Mouse (Mus musculus) lung, embryonic 16.5 days (tissue): ENCODE results near the gene Stxbp4. TPM values are rescaled to one million over a fixed set of nuclear protein-coding genes. Genes with fewer than 3 reads are reported as not detected.

Source experiments
- ATAC-seq: fragments of 200-750 bp; cut with Nextera tagmentation; 2 replicates; pipeline ENCODE4 v1.8.0; 2017; ENCODE audit warnings: low read depth, mild to moderate bottlenecking, moderate library complexity
- H3K27ac ChIP-seq: fragments of 300-500 bp; sonication (generic); 2 replicates; pipeline ENCODE4 v1.5.1; 2014; ENCODE audit warnings: mild to moderate bottlenecking, control low read depth, low read length
- H3K27me3 ChIP-seq: fragments of 300-500 bp; sonication (generic); 2 replicates; pipeline ENCODE4 v1.6.1; 2014; ENCODE audit warnings: low read depth, low read length, mixed read lengths; ENCODE audit not compliant: control insufficient read depth, insufficient read depth
- H3K36me3 ChIP-seq: fragments of 300-500 bp; sonication (generic); 2 replicates; pipeline ENCODE4 v1.6.1; 2014; ENCODE audit warnings: low read length; ENCODE audit not compliant: control insufficient read depth, insufficient read depth
- H3K4me1 ChIP-seq: fragments of 300-500 bp; sonication (generic); replicated peaks from 2 replicates; pipeline ENCODE4 v1.6.1; 2014; ENCODE audit warnings: low read length, mixed read lengths; ENCODE audit not compliant: control insufficient read depth, insufficient read depth
- H3K4me2 ChIP-seq: fragments of 300-500 bp; sonication (generic); 2 replicates; pipeline ENCODE4 v1.6.1; 2014; ENCODE audit warnings: low read depth, low read length, control low read depth
- H3K4me3 ChIP-seq: fragments of 300-500 bp; sonication (generic); 2 replicates; pipeline ENCODE4 v1.5.1; 2014; ENCODE audit warnings: mild to moderate bottlenecking, low read length, control low read depth
- H3K9ac ChIP-seq: fragments of 300-500 bp; sonication (generic); 2 replicates; pipeline ENCODE4 v1.6.1; 2014; ENCODE audit warnings: low read length, control low read depth
- H3K9me3 ChIP-seq: fragments of 300-500 bp; sonication (generic); 2 replicates; pipeline ENCODE4 v1.6.1; 2016; ENCODE audit warnings: low read length; ENCODE audit not compliant: control insufficient read depth
- WGBS: fragments of 180-500 bp; shearing (Covaris S2); extraction: QIAGEN DNeasy Blood & Tissue Kit; methylation state at CpG from one replicate; pipeline ENCODE4 v1.1.7; 2014; 5-methylcytosine and 5-hydroxymethylcytosine counted together
- polyA plus RNA-seq: library from polyadenylated mRNA; unstranded; fragments of >200 nt; fragmentation: Nextera tagmentation; extraction: Ambion mirVana; gene quantifications from 2 replicates; pipeline ENCODE4 v1.2.1, GENCODE M21; 2015

Stxbp4 gene
- polyA plus RNA-seq, result 20.5 and 22.4 TPM in 2 replicates

- ATAC-seq, result peak; percentile 97
- peak within 1 kb of the TSS; percentile 80 for H3K27ac ChIP-seq
Measured at GRCm38 (mm10) chr11:90637440-90638311, at the start of gene Stxbp4, which contains the start of gene Cox11. Stxbp4 (minus strand) TSS chr11:90638084. Cox11 (plus strand) TSS chr11:90638173.

DNA sequence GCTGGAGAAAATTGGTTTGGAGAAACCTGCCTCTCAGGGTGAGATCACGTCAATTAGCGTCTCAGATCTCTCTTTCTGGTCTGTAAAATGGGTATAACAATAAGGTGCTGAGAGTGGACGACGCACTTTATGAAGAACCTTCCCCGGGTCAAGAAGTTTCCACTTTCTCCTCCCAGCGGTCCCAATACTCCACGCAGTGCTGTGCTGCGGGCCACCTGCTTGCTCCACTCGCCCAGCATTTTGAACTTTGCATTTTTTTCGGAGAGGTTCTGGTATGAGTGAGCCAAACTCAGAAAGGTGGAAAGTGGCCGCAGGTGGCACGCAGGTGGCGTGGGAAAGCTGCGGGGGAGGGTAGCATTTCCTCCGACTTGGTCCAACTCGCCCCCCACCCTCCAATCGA lies 49.2 kb upstream of the Stxbp4 start:
- Histone ChIP-seq H3K27me3 (no peaks in the 10 kb centered on the region), H3K9ac (peak overlapping the region; percentile 72), H3K9me3 (no peaks in the 10 kb centered on the region), H3K4me2 (peak overlapping the region; percentile 91), H3K4me3 (peak overlapping the region; percentile 69), H3K27ac (no peak overlapping the region), H3K4me1 (peaks cover 9% of the 10 kb centered on the region), H3K36me3 (peaks cover 7% of the 10 kb centered on the region; the same call in 1 of the 2 replicates)
- WGBS, result 1% methylated on average over 17 of the region's 17 CpGs
- peak; percentile 46 for ATAC-seq

More at GRCm38 (mm10) chr11:90637440-90638311, at the start of gene Stxbp4, which contains the start of gene Cox11:
- Histone ChIP-seq H3K27me3 (no peaks in the 10 kb centered on the region), H3K4me3 (peak within 1 kb of the TSS; percentile 68), H3K4me1 (peaks cover 11% of the 10 kb centered on the region), H3K4me2 (peak within 1 kb of the TSS; percentile 82), H3K36me3 (peaks cover 7% of the 10 kb centered on the region), H3K9me3 (no peaks in the 10 kb centered on the region), H3K9ac (peak within 1 kb of the TSS; percentile 88)
- WGBS, result under 1% methylated on average over 47 of the region's 48 CpGs

- Histone ChIP-seq H3K4me3 (peak overlapping the region; percentile 69), H3K4me1 (peaks cover 9% of the 10 kb centered on the region), H3K4me2 (peak overlapping the region; percentile 91), H3K27ac (no peak overlapping the region), H3K27me3 (no peaks in the 10 kb centered on the region), H3K36me3 (peaks cover 7% of the 10 kb centered on the region; the same call in 1 of the 2 replicates), H3K9me3 (no peaks in the 10 kb centered on the region), H3K9ac (peak overlapping the region; percentile 72)
- WGBS, result 68% methylated on average over 13 of the region's 13 CpGs
- peak; percentile 21; the same call in 1 of the 2 replicates for ATAC-seq
Measured at GRCm38 (mm10) chr11:90686287-90687025, 48.6 kb upstream of the Stxbp4 start.

- Histone ChIP-seq H3K27ac (no peak overlapping the region), H3K9ac (no peak overlapping the region), H3K4me2 (no peak overlapping the region), H3K27me3 (no peaks in the 10 kb centered on the region), H3K4me3 (no peak overlapping the region), H3K36me3 (peaks cover 7% of the 10 kb centered on the region; the same call in 1 of the 2 replicates), H3K4me1 (peaks cover 9% of the 10 kb centered on the region), H3K9me3 (no peaks in the 10 kb centered on the region)
- WGBS, result 79% methylated on average over 6 of the region's 6 CpGs
- ATAC-seq, result no peak
Measured at GRCm38 (mm10) chr11:90685196-90685595, 47.3 kb upstream of the Stxbp4 start.

- ATAC-seq, result no peak
- WGBS, result 61% methylated on average over 6 of the region's 6 CpGs
- H3K4me2 ChIP-seq, result no peak overlapping the region
Measured at GRCm38 (mm10) chr11:90684765-90685164, 46.9 kb upstream of the Stxbp4 start.

DNA sequence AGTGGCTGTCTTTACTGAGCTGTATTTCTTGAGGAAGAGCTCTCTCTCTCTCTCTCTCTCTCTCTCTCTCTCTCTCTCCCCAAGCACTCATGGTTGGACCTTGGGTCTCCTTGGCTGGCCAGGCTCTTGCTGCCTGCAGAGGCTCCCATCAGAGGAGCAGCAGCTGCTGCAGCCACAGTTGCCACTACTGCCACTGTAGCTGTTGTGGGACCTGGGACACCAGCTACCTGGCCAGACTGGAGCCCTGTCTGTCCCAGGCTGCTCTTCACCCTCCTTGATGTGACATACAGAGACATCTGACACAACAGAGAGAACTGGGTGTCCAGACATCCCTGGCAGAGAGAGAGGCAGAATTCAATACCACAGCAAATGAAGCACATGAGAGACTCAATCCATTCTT lies 43.3 kb upstream of the Stxbp4 start:
- H3K9me3 ChIP-seq, result no peaks in the 10 kb centered on the region
- H3K27me3 ChIP-seq, result no peaks in the 10 kb centered on the region
- no peak overlapping the region for H3K4me2 ChIP-seq
- H3K4me1 ChIP-seq, result no peaks in the 10 kb centered on the region
- no peak overlapping the region for H3K9ac ChIP-seq
- H3K27ac ChIP-seq, result no peak overlapping the region
- H3K4me3 ChIP-seq, result no peak overlapping the region
- H3K36me3 ChIP-seq, result peaks cover 7% of the 10 kb centered on the region; the same call in 1 of the 2 replicates
- ATAC-seq, result no peak

More at GRCm38 (mm10) chr11:90684765-90685164, 46.9 kb upstream of the Stxbp4 start:
- H3K36me3 ChIP-seq, result peaks cover 7% of the 10 kb centered on the region; the same call in 1 of the 2 replicates
- no peak overlapping the region for H3K27ac ChIP-seq
- no peak overlapping the region for H3K4me3 ChIP-seq
- no peak overlapping the region for H3K9ac ChIP-seq
- H3K27me3 ChIP-seq, result no peaks in the 10 kb centered on the region
- H3K9me3 ChIP-seq, result no peaks in the 10 kb centered on the region
- H3K4me1 ChIP-seq, result peaks cover 9% of the 10 kb centered on the region

DNA sequence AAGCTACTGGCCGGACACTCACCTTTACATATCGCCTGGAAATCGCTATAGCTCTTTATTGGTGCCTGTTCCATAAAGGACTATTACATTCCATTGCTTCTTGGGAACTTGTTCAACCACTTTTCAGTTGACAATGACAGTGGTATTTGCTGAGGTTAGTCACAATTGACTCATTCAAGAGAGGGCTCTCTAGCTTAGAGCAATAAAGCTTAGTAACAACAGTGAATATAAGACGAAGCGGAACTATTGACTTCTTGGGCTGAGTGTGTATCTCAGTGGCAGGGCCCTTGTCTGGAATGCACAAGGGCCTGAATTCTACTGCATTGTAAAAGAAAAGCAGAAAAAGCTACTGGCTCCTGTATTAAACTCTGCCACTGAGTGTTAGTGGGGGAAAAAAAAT lies 40.7 kb upstream of the Stxbp4 start:
- Histone ChIP-seq H3K9ac (no peak overlapping the region), H3K27ac (peak overlapping the region; percentile 58; the same call in 1 of the 2 replicates)

GRCm38 (mm10) chr11:90677771-90678288 lies 39.9 kb upstream of the Stxbp4 start:
- Histone ChIP-seq H3K4me2 (no peak overlapping the region), H3K4me1 (no peaks in the 10 kb centered on the region), H3K9me3 (no peaks in the 10 kb centered on the region), H3K27ac (peak overlapping the region; percentile 31; the same call in 1 of the 2 replicates), H3K9ac (no peak overlapping the region), H3K4me3 (no peak overlapping the region), H3K27me3 (no peaks in the 10 kb centered on the region), H3K36me3 (peaks cover 4% of the 10 kb centered on the region; the same call in 1 of the 2 replicates)
- 59% methylated on average over 8 of the region's 8 CpGs for WGBS
- ATAC-seq, result no peak

More for the DNA sequence above, 40.7 kb upstream of the Stxbp4 start:
- no peak overlapping the region for H3K4me2 ChIP-seq
- WGBS, result 62% methylated on average over 5 of the region's 5 CpGs
- ATAC-seq, result peak; percentile 82
- H3K36me3 ChIP-seq, result peaks cover 7% of the 10 kb centered on the region; the same call in 1 of the 2 replicates
- no peaks in the 10 kb centered on the region for H3K4me1 ChIP-seq
- no peaks in the 10 kb centered on the region for H3K9me3 ChIP-seq
- no peak overlapping the region for H3K4me3 ChIP-seq
- no peaks in the 10 kb centered on the region for H3K27me3 ChIP-seq
